Mouse (Mus musculus) hindbrain, embryonic 15.5 days (tissue): ENCODE data around the gene Pdzd3. TPM values are rescaled to one million over a fixed set of nuclear protein-coding genes. Genes with fewer than 3 reads are reported as not detected.

ENCODE experiments used
- polyA plus RNA-seq: library from polyadenylated mRNA; unstranded; fragments of >200 nt; fragmentation: Nextera tagmentation; extraction: Ambion mirVana; gene quantifications from 2 replicates; pipeline ENCODE4 v1.2.1, GENCODE M21; 2015

Gene Pdzd3
- polyA plus RNA-seq, 1 experiment from 2014 or later: 0.87 TPM

Other genes with a start within 250 kb of the Pdzd3 start
- gene Thy1, start 208.1 kb downstream of the Pdzd3 start, polyA plus RNA-seq: 7.2 and 8.2 TPM in 2 replicates
- gene Usp2, start 184.4 kb downstream of the Pdzd3 start, polyA plus RNA-seq: 12.2 and 15.2 TPM in 2 replicates
- 0.13 and 0.35 TPM in 2 replicates for gene Mfrp, start 149.7 kb downstream of the Pdzd3 start, polyA plus RNA-seq
- 6.6 and 8.7 TPM in 2 replicates for gene C1qtnf5, start 144.2 kb downstream of the Pdzd3 start, polyA plus RNA-seq
- gene Gm49380, start 138.0 kb downstream of the Pdzd3 start, polyA plus RNA-seq: 0.13 TPM in 1 of 2 replicates, not detected in the other
- gene Rnf26, start 138.0 kb downstream of the Pdzd3 start, polyA plus RNA-seq: 33.9 and 37.4 TPM in 2 replicates
- gene Mcam, start 117.0 kb downstream of the Pdzd3 start, polyA plus RNA-seq: 11.3 and 13.7 TPM in 2 replicates
- 20.3 and 22.5 TPM in 2 replicates for gene Cbl, start 17.4 kb downstream of the Pdzd3 start, polyA plus RNA-seq
- not detected in 2 replicates for gene Ccdc153, start 10.8 kb downstream of the Pdzd3 start, polyA plus RNA-seq
- gene Nlrx1, start 17.1 kb upstream of the Pdzd3 start, polyA plus RNA-seq: 4.1 and 5.9 TPM in 2 replicates
- gene Abcg4, start 37.1 kb upstream of the Pdzd3 start, polyA plus RNA-seq: 28.7 and 32.1 TPM in 2 replicates
- gene Hinfp, start 54.2 kb upstream of the Pdzd3 start, polyA plus RNA-seq: 25.7 and 28.8 TPM in 2 replicates
- gene C2cd2l, start 68.8 kb upstream of the Pdzd3 start, polyA plus RNA-seq: 28.7 and 29.3 TPM in 2 replicates
- 37.5 and 38.7 TPM in 2 replicates for gene Dpagt1, start 74.5 kb upstream of the Pdzd3 start, polyA plus RNA-seq
- 133 and 149 TPM in 2 replicates for gene H2afx, start 83.2 kb upstream of the Pdzd3 start, polyA plus RNA-seq
- gene Hmbs, start 92.8 kb upstream of the Pdzd3 start, polyA plus RNA-seq: 64.8 and 64.9 TPM in 2 replicates
- 40.3 and 45.0 TPM in 2 replicates for gene Vps11, start 110.2 kb upstream of the Pdzd3 start, polyA plus RNA-seq
- gene Hyou1, start 128.0 kb upstream of the Pdzd3 start, polyA plus RNA-seq: 27.4 and 27.6 TPM in 2 replicates
- 50.2 and 56.3 TPM in 2 replicates for gene Slc37a4, start 145.4 kb upstream of the Pdzd3 start, polyA plus RNA-seq
- 1,001 and 1,147 TPM in 2 replicates for gene Rps25, start 155.7 kb upstream of the Pdzd3 start, polyA plus RNA-seq
- 287 and 295 TPM in 2 replicates for gene Trappc4, start 156.1 kb upstream of the Pdzd3 start, polyA plus RNA-seq
- gene Ccdc84, start 167.1 kb upstream of the Pdzd3 start, polyA plus RNA-seq: 32.0 and 34.9 TPM in 2 replicates
- gene Foxr1, start 189.7 kb upstream of the Pdzd3 start, polyA plus RNA-seq: not detected in 2 replicates
- not detected in 2 replicates for gene Upk2, start 203.5 kb upstream of the Pdzd3 start, polyA plus RNA-seq
- gene Bcl9l, start 231.4 kb upstream of the Pdzd3 start, polyA plus RNA-seq: 10.7 and 11.9 TPM in 2 replicates